Mouse (Mus musculus): ENCODE data around the gene Prl7c1.
"Not testable (repeated sequence)": the region's sequence is repeated elsewhere in the genome, so short reads cannot be mapped to it uniquely, and the experiment has no call there.

Prl7c1 gene

DNA sequence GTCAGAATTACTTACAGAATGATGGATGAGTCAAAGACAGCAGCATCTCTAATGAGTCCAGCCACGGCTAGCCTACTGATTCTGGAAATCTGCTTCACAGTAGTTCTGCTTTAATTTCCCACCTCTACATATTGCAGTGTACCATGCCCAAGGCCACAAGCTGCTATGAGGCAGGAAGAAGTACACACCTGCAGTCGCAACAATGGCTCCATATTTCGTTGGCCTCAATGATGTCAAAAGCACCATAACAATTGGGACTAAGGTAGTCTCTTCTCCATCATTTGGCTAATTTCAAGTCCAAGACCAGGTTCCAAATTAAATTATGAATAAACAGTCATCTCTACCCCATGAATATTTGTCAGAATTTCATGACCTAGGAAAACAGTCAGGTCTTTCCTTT lies at the start of gene Prl7c1:
Gene Prl7c1 (minus strand): TSS at position 101 of the 400 bp plus-strand sequence.
- DNase-seq (ENCODE audit: low read depth), result not testable (repeated sequence)

DNA sequence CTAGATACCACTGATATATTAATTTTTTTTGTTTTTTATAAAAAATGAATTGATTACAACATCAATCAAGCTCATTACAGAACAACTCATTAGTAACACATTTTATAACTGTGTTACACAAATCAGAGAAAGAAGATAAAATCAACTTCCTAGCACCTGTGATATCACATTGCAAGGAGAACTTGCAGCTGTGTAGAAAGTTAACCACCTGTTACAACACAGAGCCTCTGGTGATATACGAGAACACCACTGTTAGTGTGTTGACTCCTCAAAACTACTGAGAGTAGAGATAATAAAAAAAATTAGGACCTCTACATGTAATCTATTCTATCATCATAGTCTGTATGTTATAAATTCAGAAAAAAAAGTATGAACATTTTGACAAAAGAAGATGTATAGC lies 22.2 kb upstream of the Prl7c1 start:
- DNase-seq (ENCODE audit: low read depth), result no peak

DNA sequence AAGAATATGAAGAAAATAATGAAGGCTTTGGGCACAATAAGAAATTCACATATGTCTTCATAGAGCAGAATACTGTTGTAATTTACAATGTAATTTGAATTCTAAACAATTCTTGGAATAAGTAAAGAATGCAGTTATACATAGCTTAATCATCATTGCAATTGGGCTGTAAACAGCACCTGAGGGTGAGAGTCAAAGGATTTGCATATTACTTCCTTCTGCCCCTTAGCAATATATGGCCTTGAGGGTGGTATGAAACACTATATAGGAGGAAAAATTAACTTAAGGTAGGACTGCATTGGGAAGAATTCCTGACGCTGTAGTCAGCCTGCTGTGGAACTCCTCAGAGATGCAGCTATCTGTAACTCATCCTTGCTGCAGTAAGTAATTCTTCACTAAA lies 20.8 kb upstream of the Prl7c1 start, which contains the start of gene Prl2a1:
Gene Prl2a1 (plus strand): TSS at position 301 of the 400 bp plus-strand sequence.
- DNase-seq (ENCODE audit: low read depth), result no peak

DNA sequence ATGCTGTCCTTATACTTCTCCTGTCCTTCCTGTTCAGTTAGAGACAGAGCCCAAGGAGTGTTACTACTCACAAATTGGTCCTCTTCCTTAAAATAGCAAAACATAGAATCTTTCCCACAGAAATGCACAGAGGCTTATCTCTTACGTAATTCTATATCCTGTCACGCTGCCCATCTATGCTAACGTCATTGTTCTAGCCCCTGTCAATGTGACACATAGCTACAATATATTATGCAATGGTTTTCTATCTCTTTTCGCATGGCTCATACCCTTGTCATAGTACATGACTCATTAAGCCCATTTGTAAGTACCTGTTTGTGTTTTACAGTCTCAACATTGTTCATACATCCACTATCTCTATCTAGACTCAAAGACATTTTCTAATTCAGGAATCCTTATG lies 18.7 kb upstream of the Prl7c1 start:
- no peak for DNase-seq (ENCODE audit: low read depth)

DNA sequence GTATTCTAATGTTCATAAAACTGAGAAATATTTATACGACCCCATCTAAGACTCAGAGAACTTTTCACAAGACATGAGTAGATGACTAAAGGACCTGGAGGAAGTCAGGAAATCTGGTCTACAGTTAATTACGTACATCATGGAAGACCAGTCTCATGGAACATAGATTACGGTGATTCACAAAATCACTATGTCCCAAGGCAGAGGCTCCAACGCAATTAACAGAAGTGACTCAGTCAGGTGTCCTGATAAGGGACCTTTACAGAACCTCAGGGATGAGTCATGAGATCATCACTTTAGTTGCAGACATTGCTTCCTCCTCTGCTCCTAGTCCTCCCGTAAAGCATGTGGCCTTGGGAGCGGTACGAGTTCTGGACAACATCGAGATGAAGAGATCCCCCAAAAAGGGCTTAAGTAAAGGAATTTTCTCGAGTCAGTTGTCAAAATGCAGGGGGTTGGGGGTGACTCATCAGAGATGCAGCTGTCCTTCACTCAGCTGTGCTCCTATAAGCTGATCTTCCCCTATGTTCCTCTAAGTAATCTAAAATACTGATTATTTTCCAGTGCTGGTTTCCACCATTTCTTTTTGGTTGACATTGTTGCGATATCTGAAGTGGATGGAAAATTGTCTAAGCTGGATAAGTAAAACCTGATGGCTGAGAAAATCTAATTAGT lies 46.0 kb downstream of the Prl7c1 start:
- no peak for DNase-seq (ENCODE audit: low read depth)

DNA sequence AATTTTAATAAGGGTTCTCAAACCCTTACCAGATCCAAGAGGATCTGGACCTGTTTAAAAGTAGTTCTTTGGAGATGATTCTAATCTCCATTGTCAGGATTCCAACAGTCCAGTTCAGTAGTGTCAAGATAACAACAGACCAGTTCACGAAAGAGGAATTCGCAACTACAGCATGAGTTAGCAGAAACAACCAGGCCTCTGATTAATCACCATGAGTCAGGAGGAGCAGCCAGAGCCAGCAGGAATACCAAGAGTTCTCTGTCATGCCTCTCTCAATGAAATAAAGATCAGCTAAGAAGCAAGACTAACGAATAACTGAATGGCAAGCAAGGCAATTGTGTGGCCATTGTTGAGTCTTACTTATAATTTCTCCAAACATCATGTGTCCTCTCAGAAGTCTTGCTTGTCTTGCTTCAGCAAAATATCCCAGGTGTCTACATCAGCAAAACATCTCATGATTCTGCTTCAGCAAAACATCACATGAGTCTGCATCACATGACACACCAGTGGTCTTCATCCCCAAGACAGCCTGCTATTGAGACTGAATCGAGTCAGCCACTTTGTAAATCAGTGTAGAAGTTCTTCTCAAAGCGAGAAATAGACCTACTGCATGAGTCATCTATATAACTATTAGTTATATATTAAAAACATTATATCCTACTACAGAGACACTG lies 50.2 kb downstream of the Prl7c1 start:
- DNase-seq (ENCODE audit: low read depth), result not testable (repeated sequence)

DNA sequence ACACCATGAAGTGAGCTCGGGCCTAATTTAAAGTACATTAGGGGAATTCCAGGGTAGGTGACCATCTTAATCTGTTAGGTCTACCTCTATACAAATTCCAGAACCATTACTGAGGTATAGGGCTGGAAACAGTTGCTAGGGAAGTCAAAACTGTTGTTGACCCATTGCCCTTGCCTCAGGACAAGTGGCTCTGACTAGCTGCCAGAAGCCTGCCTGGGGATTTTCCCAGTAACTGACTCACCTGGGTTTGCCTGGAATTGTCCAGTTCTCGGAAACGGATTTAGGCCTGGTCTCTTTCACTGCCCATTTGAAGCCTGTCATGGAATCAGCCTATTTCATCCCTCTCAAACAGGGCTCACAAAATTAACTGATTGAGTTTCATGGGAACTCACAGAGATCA lies 55.5 kb downstream of the Prl7c1 start:
- not testable (repeated sequence) for DNase-seq (ENCODE audit: low read depth)
